Mouse (Mus musculus): ENCODE data around the gene Pard3b. TPM values are rescaled to one million over a fixed set of nuclear protein-coding genes. Genes with fewer than 3 reads are reported as not detected.

Gene Pard3b
- polyA plus RNA-seq, 1 experiment from 2014 or later, result 1.6 TPM

GRCm38 (mm10) chr1:62201686-62202257, 563.1 kb downstream of the Pard3b start:
- Histone ChIP-seq H3K4me3 (replicated peaks) (no peak overlapping the region), H3K27ac (replicated peaks) (no peak overlapping the region), H3K9ac (no peak overlapping the region), H3K4me2 (no peak overlapping the region), H3K9me3 (replicated peaks) (no peaks in the 10 kb centered on the region), H3K36me3 (replicated peaks) (no peaks in the 10 kb centered on the region), H3K27me3 (no peaks in the 10 kb centered on the region), H3K4me1 (replicated peaks) (no peaks in the 10 kb centered on the region)
- ATAC-seq (ENCODE audit: insufficient read depth), result no peak
- WGBS (ENCODE audit: insufficient replicate concordance), result 46% methylated on average over 2 of the region's 2 CpGs

GRCm38 (mm10) chr1:62213285-62213684, 574.7 kb downstream of the Pard3b start:
- Histone ChIP-seq H3K4me1 (replicated peaks) (no peaks in the 10 kb centered on the region), H3K36me3 (replicated peaks) (no peaks in the 10 kb centered on the region), H3K9ac (no peak overlapping the region), H3K27me3 (no peaks in the 10 kb centered on the region), H3K4me3 (replicated peaks) (no peak overlapping the region), H3K4me2 (no peak overlapping the region), H3K9me3 (replicated peaks) (no peaks in the 10 kb centered on the region), H3K27ac (replicated peaks) (no peak overlapping the region)
- no peak for ATAC-seq (ENCODE audit: insufficient read depth)
- 57% methylated on average over 2 of the region's 2 CpGs for WGBS (ENCODE audit: insufficient replicate concordance)

GRCm38 (mm10) chr1:62215842-62216241, 577.2 kb downstream of the Pard3b start:
- no peak for ATAC-seq (ENCODE audit: insufficient read depth)
- H3K27me3 ChIP-seq, result no peaks in the 10 kb centered on the region
- no peak overlapping the region for H3K27ac ChIP-seq (replicated peaks)
- no peak overlapping the region for H3K4me3 ChIP-seq (replicated peaks)
- 49% methylated on average over 2 of the region's 2 CpGs for WGBS (ENCODE audit: insufficient replicate concordance)
- no peaks in the 10 kb centered on the region for H3K4me1 ChIP-seq (replicated peaks)
- no peaks in the 10 kb centered on the region for H3K36me3 ChIP-seq (replicated peaks)
- H3K9ac ChIP-seq, result no peak overlapping the region
- no peak overlapping the region for H3K4me2 ChIP-seq
- H3K9me3 ChIP-seq (replicated peaks), result no peaks in the 10 kb centered on the region

DNA sequence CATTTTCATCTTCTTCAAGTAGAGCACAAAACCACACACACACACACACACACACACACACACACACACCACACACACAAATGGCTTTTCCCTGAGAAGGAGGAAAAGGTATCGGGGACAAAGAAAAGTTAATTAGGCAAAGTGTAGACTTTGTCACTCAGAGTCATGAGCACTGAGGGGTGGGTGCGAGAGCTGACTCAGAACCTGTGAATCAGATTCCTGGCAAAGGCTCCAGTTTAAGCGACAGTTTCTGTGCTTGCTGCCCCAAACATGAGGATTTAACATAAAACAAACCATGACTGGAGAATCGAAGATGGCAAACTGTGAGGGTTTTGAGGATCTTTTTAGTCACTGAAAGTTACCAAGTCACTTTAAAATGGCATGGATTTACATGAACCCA, 577.9 kb downstream of the Pard3b start:
- Histone ChIP-seq H3K4me1 (replicated peaks) (no peaks in the 10 kb centered on the region), H3K27me3 (no peaks in the 10 kb centered on the region), H3K27ac (replicated peaks) (no peak overlapping the region), H3K4me2 (no peak overlapping the region), H3K9ac (no peak overlapping the region), H3K36me3 (replicated peaks) (no peaks in the 10 kb centered on the region), H3K4me3 (replicated peaks) (no peak overlapping the region), H3K9me3 (replicated peaks) (no peaks in the 10 kb centered on the region)
- WGBS (ENCODE audit: insufficient replicate concordance), result 65% methylated on average over 4 of the region's 4 CpGs
- ATAC-seq (ENCODE audit: insufficient read depth), result no peak

- ATAC-seq (ENCODE audit: insufficient read depth), result no peak
- H3K27me3 ChIP-seq, result no peaks in the 10 kb centered on the region
- no peak overlapping the region for H3K4me2 ChIP-seq
- no peaks in the 10 kb centered on the region for H3K4me1 ChIP-seq (replicated peaks)
- H3K27ac ChIP-seq (replicated peaks), result no peak overlapping the region
- no peaks in the 10 kb centered on the region for H3K36me3 ChIP-seq (replicated peaks)
- WGBS (ENCODE audit: insufficient replicate concordance), result 44% methylated on average over 5 of the region's 5 CpGs
- no peaks in the 10 kb centered on the region for H3K9me3 ChIP-seq (replicated peaks)
- no peak overlapping the region for H3K9ac ChIP-seq
- no peak overlapping the region for H3K4me3 ChIP-seq (replicated peaks)
These were observed 590.5 kb downstream of the Pard3b start for GRCm38 (mm10) chr1:62229129-62229528.

DNA sequence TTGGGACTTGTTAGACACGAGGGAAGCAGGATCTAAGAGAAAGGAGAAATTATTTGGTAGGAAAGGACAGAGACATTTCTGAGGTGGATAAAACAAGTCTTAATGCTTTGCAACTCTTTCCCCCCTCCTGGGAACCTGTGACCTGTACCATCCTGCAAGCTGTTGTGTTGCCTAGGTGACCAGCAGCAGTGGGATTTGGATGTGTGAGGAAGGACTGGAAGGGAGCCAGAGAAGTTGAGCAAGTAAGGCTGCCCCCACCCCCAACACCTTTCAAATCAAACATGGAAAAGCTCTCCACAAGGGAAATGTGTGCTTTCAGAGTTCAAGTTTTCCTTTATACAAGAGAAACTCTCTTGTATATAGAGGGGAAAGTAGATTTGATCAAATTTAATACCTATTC, 595.4 kb downstream of the Pard3b start:
- H3K27ac ChIP-seq (replicated peaks), result no peak overlapping the region
- H3K9ac ChIP-seq, result no peak overlapping the region
- H3K4me3 ChIP-seq (replicated peaks), result no peak overlapping the region
- no peak overlapping the region for H3K4me2 ChIP-seq
- no peaks in the 10 kb centered on the region for H3K36me3 ChIP-seq (replicated peaks)
- no peaks in the 10 kb centered on the region for H3K27me3 ChIP-seq
- 31% methylated on average over 1 of the region's 1 CpGs for WGBS (ENCODE audit: insufficient replicate concordance)
- no peaks in the 10 kb centered on the region for H3K9me3 ChIP-seq (replicated peaks)
- no peak for ATAC-seq (ENCODE audit: insufficient read depth)
- H3K4me1 ChIP-seq (replicated peaks), result no peaks in the 10 kb centered on the region

DNA sequence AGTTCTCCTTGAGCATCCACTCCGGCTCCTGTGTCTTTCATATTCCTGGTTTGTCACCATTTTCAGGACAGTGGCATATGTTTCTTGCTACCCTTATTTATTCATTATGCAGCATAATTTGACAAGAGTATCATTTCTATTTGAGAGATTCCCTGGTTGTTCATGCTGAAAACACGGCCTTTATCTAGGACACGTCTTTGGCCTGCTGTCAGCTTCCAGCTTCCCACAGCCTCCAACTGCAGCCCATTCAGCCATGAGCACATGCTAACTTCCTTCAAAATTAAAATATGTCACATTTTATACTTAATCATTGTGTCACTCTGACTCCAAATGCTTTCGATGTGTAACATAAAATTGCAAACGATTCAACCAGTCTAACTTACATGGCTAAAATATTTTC, 596.5 kb downstream of the Pard3b start:
- H3K27me3 ChIP-seq, result no peaks in the 10 kb centered on the region
- no peak overlapping the region for H3K4me3 ChIP-seq (replicated peaks)
- no peak overlapping the region for H3K4me2 ChIP-seq
- no peak for ATAC-seq (ENCODE audit: insufficient read depth)
- WGBS (ENCODE audit: insufficient replicate concordance), result 70% methylated on average over 5 of the region's 5 CpGs
- no peak overlapping the region for H3K27ac ChIP-seq (replicated peaks)
- no peaks in the 10 kb centered on the region for H3K9me3 ChIP-seq (replicated peaks)
- no peaks in the 10 kb centered on the region for H3K4me1 ChIP-seq (replicated peaks)
- H3K36me3 ChIP-seq (replicated peaks), result no peaks in the 10 kb centered on the region
- no peak overlapping the region for H3K9ac ChIP-seq

DNA sequence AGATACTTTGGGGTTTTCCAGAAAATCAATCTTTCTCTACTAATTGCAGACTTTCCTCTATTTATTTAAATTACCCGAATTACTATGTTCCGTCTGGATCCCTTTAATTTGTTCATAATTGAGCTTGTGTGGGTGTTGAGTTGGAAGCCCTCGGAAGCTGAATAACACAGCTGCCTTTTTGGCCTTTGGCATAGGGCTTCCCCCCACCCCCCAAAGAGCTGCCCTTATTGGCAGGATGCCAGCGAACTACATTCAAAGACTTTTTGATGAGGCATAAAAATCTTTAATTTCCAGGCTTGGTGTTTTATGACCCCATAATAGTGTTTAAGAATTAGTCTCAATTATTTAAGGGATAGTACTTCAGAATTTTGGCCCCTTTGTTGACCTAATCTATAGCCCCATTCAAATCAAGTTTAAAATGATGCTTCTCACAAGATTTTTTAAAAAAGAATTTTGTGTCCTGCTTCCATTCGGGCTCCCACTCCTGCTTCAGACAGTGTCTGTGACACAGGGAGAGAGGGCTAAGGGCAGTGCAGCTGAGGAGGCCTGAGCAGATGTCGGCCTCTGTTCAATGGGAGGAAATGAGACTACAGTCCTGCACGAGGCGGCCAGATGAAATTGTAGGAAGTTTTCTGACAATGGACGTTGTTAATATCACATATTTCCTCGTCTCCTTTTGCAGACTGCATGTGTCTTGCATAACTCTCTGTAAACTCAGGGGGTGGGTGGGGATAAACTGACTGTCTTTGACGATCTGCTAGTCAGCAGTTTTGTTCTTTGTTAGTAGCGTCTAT, 605.8 kb downstream of the Pard3b start:
- no peaks in the 10 kb centered on the region for H3K4me1 ChIP-seq (replicated peaks)
- H3K4me3 ChIP-seq (replicated peaks), result no peak overlapping the region
- H3K27me3 ChIP-seq, result no peaks in the 10 kb centered on the region
- 39% methylated on average over 12 of the region's 12 CpGs for WGBS (ENCODE audit: insufficient replicate concordance)
- H3K36me3 ChIP-seq (replicated peaks), result no peaks in the 10 kb centered on the region
- no peak for ATAC-seq (ENCODE audit: insufficient read depth)
- no peak overlapping the region for H3K9ac ChIP-seq
- no peaks in the 10 kb centered on the region for H3K9me3 ChIP-seq (replicated peaks)
- H3K27ac ChIP-seq (replicated peaks), result no peak overlapping the region
- H3K4me2 ChIP-seq, result no peak overlapping the region

- Histone ChIP-seq H3K4me1 (replicated peaks) (no peaks in the 10 kb centered on the region), H3K27ac (replicated peaks) (no peak overlapping the region), H3K4me2 (no peak overlapping the region), H3K9ac (no peak overlapping the region), H3K4me3 (replicated peaks) (no peak overlapping the region), H3K27me3 (no peaks in the 10 kb centered on the region), H3K9me3 (replicated peaks) (no peaks in the 10 kb centered on the region), H3K36me3 (replicated peaks) (no peaks in the 10 kb centered on the region)
- 46% methylated on average over 1 of the region's 1 CpGs for WGBS (ENCODE audit: insufficient replicate concordance)
- no peak for ATAC-seq (ENCODE audit: insufficient read depth)
These were observed 613.8 kb downstream of the Pard3b start for GRCm38 (mm10) chr1:62252432-62252831.

- 56% methylated on average over 4 of the region's 4 CpGs for WGBS (ENCODE audit: insufficient replicate concordance)
- H3K9ac ChIP-seq, result no peak overlapping the region
- H3K4me2 ChIP-seq, result no peak overlapping the region
- H3K4me1 ChIP-seq (replicated peaks), result no peaks in the 10 kb centered on the region
- H3K4me3 ChIP-seq (replicated peaks), result no peak overlapping the region
- H3K9me3 ChIP-seq (replicated peaks), result no peaks in the 10 kb centered on the region
- H3K36me3 ChIP-seq (replicated peaks), result no peaks in the 10 kb centered on the region
- H3K27me3 ChIP-seq, result no peaks in the 10 kb centered on the region
- no peak for ATAC-seq (ENCODE audit: insufficient read depth)
- H3K27ac ChIP-seq (replicated peaks), result no peak overlapping the region
These were observed 615.7 kb downstream of the Pard3b start for GRCm38 (mm10) chr1:62254316-62254715.

GRCm38 (mm10) chr1:62254888-62255287, 616.3 kb downstream of the Pard3b start:
- Histone ChIP-seq H3K9ac (no peak overlapping the region), H3K4me1 (replicated peaks) (no peaks in the 10 kb centered on the region), H3K9me3 (replicated peaks) (no peaks in the 10 kb centered on the region), H3K4me3 (replicated peaks) (no peak overlapping the region), H3K36me3 (replicated peaks) (no peaks in the 10 kb centered on the region), H3K27ac (replicated peaks) (no peak overlapping the region), H3K27me3 (no peaks in the 10 kb centered on the region), H3K4me2 (no peak overlapping the region)
- no peak for ATAC-seq (ENCODE audit: insufficient read depth)
- 67% methylated on average over 1 of the region's 1 CpGs for WGBS (ENCODE audit: insufficient replicate concordance)

DNA sequence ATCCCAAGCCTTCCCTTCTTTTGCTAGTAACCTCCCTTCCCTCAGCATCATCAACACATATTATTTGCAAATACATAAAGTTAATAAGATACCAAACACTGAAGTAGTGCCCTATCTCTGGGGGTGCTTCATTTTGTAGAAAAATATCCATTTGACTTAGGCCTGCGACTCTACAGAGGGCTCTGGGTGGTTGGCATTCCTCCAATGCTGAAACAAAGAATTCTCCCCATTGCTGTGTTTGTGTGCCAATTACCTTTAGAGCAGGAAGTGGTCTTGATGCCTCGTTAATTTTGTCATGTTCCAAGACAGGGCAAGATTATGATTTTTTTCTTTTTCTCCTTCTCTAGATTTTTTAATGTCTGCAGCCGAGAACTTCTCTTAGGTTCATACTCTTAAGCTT, 637.8 kb downstream of the Pard3b start:
- ATAC-seq (ENCODE audit: insufficient read depth), result no peak
- H3K4me1 ChIP-seq (replicated peaks), result no peaks in the 10 kb centered on the region
- 54% methylated on average over 3 of the region's 3 CpGs for WGBS (ENCODE audit: insufficient replicate concordance)

More for the DNA sequence above, 637.8 kb downstream of the Pard3b start:
- no peaks in the 10 kb centered on the region for H3K36me3 ChIP-seq (replicated peaks)
- H3K27me3 ChIP-seq, result no peaks in the 10 kb centered on the region
- no peak overlapping the region for H3K4me3 ChIP-seq (replicated peaks)
- no peak overlapping the region for H3K4me2 ChIP-seq
- no peak overlapping the region for H3K27ac ChIP-seq (replicated peaks)
- no peak overlapping the region for H3K9ac ChIP-seq
- no peaks in the 10 kb centered on the region for H3K9me3 ChIP-seq (replicated peaks)
